Mouse (Mus musculus): ENCODE results near the gene Cnih1.
A peak's percentile ranks its signal among the peaks of the same experiment; 100 is the strongest.
"Not testable (repeated sequence)": the region's sequence is repeated elsewhere in the genome, so short reads cannot be mapped to it uniquely, and the experiment has no call there.

Cnih1 gene

DNA sequence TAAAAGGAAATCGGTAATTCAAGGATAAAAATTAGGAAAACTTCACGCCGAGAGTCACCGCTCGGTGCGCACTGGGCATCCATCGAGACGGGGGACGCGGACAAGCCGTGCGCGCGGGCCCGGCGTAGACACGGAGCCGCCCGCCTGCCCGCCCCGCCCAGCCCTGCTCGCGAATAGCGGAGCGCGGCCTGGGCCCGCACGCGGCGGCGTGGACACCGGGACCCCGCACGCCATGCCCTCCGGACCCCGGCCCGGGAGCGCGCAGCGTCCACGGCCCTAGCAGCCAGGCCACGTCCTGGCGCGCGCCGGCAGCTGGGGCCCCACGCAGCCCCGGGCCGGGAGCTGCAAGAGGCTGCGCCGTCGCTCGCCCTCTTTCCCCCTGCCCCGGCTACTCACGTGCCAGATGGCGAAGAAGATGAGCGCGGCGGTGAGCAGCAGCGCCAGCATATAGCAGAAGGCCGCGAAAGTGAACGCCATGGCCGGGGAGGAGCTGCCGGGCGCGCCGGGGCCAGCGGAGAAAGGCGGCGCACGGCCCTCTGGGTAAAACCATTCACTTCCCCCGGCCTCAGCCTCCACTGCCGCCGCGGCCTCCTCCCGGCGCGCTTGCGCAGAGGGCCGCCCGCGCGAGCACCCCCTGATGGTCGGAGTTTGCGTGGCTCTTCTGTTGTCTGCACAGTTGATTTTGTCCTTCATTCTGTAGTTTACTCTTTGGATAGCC is at the start of gene Cnih1:
Gene Cnih1, minus strand, starts transcription at position 625 of the 718 bp plus-strand sequence.
- DNase-seq: peak; percentile 94

DNA sequence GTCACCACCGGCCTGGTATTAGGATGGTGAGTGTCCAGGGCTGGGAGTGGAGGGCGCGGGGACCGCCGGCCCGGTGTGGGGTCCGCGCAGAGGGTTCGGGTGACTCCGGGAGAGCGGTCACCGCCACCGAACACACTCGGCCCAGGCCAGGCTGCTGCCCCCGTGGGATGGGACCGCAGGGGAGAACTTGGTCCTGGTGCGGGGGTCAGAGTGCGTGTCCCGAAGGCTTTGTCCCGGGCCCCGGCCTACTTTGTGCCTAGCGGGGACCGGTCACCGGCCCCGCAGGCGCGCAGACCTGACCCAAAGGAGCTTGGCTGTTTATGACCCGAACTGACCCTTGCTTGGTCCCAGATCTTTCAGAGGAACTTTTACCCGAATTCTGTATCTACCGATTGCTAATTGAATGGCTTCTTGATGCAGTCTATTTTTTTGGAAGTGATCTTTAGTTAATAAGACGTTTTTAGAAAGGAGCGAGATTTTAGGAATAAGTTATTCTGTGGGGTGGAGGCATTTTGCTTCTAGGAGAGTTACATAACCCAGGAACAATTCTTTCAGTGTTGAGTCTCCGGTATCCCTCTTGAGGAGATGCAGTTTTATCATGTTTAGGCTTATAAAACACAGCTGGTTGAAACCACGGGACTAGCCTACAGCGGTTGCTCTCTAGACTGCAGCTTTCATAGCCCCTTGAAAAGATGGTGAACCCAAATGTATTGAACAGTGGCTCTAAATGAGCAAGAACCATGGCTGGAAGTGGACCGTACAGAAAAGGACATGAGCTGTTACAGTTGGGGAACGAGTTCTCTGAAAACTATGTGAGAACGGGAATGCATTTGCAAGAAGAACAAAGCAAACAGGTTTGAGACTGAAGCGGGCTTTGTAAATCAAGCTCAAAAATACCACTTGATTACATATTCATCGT is 44.4 kb upstream of the Cnih1 start:
- peak; percentile 59 for DNase-seq

DNA sequence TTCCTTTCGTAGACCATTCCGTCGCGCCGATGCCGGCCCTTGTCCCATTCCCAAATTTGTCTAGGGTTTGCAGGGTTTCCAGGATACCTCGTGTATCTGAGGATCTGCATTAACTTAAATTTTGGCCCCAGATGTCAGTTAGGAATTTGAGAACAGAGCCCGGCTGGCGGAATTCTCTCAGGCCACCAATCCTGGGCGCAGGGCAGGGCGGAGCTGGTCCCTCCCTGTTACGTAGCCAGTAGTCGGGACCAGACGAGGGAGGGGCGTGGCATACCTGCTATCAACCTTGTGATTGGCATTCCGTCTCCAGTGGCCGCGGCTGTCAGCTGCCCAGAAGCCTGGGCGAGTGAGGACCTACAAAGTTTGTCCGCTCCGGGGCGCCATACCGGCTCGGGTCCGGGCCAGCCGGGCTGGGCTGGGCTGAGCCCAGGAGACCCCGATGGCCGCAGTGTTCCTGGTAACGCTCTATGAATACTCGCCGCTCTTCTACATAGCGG is 43.7 kb upstream of the Cnih1 start, which contains the start of gene Cgrrf1:
Gene Cgrrf1, plus strand, starts transcription at position 289 of the 497 bp plus-strand sequence.
- peak; percentile 98 for DNase-seq

DNA sequence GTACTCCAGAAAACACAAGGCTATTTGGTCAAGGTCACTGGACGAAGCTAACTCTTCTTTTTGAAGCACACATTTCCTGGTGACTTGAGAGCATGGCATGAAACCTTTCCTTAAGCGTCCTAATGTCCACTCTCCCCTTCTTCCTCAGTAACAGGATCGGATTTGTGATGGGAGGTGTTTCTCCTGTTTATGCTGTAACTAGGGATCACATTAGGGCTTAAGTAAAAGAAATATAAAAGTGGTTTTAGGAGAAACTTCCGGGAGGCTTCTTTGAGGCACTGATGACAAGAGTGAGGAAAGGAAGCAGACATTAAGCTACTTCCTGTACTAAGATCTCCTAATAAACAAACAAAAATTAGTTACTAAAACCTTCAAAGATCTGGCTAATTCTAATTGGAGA is 43.1 kb upstream of the Cnih1 start:
- DNase-seq: no peak

DNA sequence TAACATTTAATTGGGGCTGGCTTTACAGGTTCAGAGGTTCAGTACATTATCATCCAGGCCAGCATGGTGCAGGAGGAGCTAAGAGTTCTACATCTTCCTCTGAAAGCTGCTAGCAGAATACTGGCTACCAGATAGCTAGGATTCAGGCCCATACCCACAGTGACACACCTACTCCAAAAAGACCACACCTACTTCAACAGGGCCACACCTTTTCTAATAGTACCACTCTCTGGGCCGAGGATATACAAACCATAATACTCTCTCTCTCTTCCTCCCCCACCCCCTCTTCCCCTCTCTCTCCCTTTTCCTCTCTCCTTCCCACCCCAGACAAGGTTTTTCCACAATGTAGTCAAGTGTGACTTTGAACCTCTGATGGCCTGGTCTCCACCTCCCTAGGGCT is 39.2 kb upstream of the Cnih1 start:
- no peak for DNase-seq

DNA sequence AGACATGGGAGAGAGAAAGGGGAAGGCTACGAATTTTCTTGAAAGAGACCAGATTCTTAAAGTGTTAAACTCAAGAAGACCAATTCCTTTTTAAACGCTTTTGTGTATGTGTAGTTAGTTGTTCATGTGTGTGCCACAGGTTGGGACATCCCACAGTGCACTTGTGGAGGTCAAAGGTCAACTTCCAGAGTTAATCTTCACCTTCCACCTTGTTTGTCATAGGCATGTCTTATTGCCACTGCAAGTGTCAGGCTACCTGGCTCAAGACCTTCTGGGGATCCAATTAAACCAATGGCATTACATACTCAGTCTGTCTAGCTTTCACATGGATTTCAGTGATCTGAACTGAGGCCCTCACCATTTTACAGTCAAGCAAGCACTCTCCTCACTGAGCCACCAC is 35.8 kb upstream of the Cnih1 start:
- DNase-seq: peak; percentile 17

DNA sequence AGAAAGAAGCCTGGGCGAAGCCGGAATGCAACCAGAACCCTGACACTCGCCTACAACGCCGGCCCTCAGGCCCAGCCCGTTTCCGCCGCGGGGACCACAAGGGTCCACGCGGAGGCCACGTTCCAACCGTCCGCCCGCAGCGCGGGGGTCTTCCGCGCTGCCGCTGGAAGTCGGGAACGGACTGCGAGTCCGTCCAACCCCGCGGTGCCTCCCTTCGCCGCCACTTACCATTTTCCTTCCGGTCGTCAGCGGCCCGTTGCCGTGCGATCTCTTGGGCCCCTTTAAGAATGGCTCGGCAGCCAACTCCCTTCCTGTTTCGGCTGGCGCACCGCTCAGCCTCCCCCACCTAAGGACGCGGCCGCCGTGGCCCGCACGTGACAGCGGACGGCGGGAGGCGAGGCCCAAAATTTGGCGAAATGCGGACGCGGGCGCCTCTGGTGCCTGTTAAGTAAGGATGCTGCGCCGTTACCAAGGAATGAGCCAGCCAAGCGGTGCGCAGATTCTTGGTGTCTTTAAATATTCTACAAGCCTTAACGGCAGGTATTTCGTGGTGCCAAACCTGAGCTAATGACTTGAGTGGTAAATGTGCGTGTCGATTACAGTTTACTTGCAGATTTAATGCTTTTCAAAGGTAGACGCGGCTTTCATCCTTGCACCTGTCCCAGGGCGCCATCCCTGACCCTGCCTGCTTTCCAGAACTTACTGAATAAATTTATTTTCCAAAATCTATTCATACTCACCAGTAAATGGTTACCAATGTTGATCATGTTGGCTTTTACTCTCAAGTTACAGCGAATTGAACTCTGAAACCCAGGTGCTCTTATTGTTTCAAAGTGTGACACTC is 33.9 kb upstream of the Cnih1 start, which contains the start of gene Gmfb:
Gene Gmfb, minus strand, starts transcription at position 370 of the 844 bp plus-strand sequence.
- peak; percentile 96 for DNase-seq

DNA sequence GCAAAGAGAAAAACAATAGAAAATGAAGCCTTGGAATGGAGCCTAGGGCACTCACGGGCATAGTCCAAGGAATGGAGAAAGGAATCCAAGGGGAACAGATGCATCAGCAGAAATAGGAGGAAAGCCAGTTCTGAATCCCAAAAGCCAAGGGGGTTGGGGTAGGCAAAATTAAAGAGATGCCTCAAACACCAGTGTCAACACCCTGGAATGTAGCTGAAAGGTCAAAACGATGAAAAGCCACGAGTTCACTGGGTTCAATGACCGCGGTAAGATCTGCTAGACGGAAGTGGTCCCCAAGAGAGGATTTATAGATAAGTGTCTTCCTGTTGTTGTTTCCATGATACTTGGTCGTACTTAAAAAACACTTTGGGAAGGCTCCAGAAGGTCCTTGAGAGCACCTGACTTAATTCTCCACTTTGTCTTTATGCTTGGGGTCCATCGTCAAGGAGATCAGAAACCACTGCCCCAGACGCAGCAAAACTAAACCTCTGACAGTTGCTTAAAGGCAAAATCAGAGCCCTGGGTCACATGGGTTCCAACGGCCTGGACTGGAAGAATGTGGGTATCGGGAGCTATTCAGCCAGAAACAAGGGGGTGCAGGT is 33.2 kb upstream of the Cnih1 start:
- DNase-seq: peak; percentile 65

DNA sequence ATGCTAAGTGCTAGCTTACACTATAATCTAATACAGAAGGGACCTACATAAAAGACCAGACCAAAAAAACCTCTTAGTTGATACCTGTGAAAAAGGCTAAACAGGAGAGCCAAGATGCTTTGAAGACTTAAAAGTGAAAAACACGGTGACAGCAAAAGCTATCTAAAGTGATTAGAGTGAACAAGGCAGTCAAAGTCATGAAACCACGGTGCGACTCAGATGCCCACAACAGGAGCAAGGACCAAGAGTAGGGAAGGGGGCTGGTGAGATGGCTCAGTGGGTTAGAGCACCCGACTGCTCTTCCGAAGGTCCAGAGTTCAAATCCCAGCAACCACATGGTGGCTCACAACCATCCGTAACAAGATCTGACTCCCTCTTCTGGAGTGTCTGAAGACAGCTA is 31.8 kb upstream of the Cnih1 start:
- DNase-seq: not testable (repeated sequence)

DNA sequence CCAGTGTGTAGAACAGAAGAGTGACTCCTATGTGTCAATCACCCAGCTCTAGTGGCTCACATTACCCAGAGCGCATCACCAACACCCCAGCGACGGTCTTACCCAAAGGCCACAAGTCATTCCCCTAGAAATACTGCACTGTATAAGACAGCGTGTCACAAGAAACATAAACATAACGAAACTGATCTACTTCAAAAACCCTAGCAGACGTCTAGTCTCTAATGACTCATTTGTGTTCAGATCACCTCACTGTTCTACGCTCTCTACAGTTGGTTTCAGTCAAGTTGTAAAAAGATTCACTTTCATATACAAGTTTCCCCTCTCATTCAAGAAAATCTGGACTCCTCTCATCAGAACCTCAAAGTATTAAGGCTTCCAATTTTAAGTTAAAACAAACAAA is 30.5 kb upstream of the Cnih1 start:
- no peak for DNase-seq

DNA sequence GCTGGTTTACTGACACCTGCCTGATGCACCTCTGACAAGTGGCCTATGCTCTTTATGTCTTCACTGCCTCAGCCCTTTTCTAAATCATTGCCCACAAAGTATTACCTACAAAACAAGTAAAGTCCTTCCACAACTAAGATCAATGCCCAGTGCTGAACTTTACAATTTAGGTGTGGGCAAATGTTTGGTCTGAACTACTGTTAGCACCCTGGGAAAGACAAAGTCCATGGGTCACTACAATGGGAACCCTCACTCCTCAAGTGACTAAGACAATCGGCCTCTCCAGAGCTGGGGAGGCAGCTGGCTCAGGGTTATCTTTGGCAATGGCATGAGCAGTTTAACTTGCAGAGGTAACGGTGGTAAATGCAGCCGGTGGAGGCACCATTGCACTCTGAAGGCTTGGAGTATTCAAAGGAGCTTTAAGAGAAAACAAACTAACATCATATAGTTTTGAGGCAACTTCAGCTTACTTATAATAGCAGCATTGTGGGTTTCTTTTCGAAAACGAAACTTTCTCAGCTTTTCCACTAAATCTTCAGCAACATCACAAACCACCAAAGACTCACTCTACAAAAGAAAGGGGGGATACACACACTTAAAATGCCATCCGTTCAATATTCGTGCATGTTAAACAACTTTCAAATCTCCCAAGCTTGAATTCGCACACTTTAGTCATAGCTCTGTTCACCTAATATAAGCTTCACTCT is 28.9 kb upstream of the Cnih1 start:
- no peak for DNase-seq

DNA sequence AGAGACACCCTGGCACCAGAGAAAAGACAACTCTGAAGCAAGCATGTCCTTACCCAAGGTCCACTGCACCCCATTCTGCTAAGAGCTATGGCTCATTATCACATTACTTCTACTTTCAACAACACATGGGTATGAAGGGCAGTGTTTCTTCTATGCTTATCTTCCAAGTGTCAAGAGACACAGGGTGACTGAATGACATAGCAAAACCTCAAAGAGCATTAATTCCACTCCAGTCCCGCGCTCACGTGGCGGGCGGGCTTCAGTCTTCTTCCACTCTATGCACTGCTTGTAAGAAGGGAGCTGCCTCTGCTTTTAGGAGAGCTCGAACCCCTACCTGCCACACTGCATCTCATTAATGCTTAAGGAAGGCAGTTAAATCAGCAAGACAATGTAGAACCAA is 27.4 kb upstream of the Cnih1 start:
- DNase-seq: no peak

DNA sequence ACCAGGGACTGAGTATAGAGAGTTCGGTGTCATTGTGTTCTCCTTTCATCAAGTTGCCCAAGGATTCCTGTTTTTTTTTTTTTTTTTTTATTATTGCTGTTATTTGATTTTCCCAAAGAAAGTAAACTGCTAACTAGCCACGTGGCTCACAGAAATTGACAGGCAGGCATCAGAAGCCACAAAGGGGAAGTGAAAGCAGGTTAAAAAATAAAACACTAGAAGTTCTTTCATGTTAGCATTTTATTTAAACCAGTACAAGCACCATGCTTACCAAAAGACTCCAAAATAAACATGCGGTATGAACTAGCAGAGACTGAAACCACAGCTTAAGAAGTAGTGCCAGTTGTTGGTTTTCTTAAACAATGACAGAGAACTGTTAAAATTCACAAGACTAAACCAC is 19.7 kb upstream of the Cnih1 start:
- DNase-seq: no peak

DNA sequence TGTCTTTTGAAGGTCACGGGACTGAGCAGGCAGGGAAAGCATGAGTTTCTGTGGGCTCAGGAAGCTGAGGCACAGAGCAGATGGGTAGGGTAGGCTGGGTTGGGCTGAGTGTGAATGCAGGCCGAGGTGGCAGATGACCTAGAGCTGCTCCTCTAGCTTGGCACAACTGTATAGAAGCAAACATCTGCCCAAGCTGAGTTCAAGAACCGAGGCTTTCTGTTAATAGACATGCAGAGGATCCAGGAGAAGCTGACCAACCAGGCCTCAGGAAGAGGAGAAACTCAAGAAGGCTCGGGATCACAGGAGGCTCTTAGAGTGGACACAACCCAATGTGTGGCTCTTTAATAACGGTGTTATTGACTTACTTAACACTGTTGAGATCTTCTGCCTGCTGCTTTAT is 18.0 kb upstream of the Cnih1 start:
- DNase-seq: no peak

DNA sequence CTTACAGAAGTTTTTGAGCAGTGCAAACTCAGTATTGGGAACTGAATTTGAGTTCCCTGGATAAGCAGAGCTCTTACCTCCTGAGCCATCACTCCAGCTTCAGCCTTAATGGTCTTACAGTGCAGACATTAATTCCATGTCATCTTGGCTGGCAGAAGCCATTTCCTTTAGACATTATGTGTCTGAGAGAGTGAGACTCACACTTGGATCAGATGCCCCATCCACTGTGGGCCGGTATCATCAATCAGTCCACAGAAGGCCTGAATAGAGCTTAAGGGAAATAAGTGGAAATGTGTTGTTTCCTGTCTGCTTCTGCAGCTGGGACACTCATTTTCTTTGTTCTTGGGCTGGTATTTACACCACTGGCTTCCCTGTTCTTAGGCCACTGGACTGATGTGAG is 15.6 kb upstream of the Cnih1 start:
- DNase-seq: peak; percentile 28

DNA sequence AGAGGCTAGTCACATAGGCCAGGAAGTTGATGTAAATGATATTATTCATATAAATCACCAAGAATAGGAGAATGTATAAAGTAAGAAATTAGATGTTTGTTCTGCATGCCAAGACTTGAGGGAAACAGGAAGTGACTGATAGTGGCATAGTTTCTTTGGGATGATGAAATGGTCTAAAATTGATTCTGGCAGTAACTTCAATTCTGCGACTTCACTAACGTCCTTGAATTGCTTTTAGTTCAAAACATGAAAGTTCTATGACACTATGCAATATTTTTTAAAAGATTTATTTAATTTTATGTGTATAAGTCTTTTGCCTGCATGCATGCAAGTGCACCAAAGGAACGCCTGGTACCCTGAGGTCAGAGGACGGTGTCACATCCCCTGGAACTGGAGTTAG is 15.0 kb upstream of the Cnih1 start:
- DNase-seq: no peak

DNA sequence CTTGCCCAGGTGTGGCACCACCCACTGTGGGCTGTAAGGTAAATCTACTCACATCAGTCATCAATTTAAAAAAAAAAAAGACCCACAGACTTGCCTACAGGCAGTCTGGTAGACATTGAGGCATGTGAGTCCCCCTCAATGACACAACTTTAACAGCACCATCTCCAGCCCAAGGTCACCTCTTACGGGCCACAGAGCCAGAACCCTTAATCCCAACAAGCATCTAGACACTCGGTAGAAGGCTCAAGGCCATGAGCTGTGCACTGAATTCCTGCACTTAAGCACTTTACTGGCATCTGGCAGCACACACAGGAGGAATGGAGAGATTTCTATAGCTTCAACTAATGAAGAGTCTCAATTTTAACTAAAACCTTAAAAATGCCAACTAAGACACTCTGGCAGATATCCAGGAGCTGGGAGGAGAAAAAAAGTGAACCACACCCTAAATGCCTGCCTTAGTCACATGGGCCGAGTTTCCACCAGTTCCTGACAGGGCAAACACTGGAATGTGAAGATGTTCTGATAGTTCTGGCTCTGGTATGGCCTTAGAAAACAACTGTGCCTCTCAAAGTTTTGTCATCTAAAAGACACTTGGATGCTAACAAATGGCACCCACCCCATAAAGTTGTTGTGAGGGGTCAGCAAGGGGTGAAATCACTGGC is 12.6 kb upstream of the Cnih1 start:
- DNase-seq: peak; percentile 16

DNA sequence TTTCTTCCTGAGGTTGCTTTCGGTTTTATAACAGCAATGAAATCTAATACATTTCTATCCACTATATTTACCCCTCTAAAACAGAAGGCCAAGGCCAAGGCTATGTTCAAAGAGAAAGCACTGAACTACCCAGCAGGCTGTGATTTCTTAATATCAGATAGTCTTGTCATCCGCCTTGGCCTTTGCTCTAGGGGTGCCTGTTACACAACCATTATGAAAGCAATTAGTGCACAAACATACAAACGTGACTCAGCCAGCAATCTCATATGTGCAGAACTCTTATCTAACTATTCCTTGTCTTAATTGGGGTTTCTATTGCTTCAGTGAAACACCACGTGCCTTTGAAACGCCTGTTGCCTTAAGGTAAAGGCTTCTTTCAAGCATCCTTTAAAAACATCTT is 5.9 kb upstream of the Cnih1 start:
- no peak for DNase-seq

DNA sequence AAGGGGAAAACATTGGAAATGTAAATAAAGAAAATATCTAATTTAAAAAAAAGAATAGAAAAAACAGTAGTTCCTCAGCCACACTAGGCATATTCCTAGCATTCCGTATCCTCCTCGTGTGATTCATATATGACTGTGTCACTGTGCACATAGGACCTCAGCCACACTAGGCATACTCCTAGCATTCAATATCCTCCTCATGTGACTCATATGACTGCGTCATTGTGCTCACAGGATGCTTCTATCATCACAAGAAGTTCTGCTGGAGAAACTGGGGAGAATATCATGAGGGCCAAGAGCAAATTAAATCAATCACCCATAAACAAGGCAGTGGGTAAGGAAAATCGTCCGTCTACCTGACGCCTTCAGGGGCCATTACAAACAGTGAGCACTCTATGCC is 2.5 kb upstream of the Cnih1 start:
- no peak for DNase-seq

DNA sequence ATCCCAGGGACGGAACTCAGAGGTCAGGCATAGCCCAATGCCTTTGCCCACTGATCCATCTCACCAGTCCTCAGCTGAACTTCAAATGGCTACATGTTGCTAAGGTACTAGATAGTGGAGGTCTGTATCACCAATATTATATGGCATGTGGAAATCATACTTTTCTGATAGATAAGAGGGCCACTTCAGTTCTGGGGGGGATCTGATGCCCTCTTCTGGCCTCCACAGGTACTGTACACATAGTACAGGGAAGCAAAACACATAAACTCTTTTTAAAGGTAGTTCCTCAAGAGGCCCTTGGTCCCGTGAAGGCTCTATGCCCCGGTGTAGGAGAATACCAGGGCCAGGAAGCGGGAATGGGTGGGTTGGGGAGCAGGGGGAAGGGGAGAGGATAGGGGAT is 2.1 kb upstream of the Cnih1 start:
- DNase-seq: no peak

DNA sequence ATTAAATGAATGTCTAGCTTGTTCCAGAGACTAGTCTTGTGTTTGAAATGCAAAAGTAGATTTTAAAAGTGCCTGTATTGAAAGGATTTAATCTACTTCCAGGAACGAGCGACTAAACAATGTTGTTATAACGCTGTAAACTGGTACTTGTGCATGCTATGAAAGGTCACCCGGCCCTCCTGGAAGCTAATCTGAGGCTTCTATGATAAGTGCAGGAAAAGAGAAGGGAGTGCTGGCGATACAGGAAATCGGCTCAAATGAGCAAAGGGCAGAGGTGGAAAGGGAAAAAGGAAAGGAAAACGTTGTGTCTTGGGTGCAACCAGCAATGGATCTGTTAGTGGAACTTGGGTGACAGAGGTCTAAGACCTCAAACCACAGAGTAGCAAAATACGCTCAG is 292 bp upstream of the Cnih1 start:
- no peak for DNase-seq

Data from kidney, postnatal 14 days (tissue).